Mouse (Mus musculus): ENCODE measurements around the gene Epb41l3. TPM values are rescaled to one million over a fixed set of nuclear protein-coding genes. Genes with fewer than 3 reads are reported as not detected.
"Not testable (repeated sequence)": the region's sequence is repeated elsewhere in the genome, so short reads cannot be mapped to it uniquely, and the experiment has no call there.

Epb41l3 gene
- total RNA-seq, 1 experiment from 2014 or later = 15.7 TPM

DNA sequence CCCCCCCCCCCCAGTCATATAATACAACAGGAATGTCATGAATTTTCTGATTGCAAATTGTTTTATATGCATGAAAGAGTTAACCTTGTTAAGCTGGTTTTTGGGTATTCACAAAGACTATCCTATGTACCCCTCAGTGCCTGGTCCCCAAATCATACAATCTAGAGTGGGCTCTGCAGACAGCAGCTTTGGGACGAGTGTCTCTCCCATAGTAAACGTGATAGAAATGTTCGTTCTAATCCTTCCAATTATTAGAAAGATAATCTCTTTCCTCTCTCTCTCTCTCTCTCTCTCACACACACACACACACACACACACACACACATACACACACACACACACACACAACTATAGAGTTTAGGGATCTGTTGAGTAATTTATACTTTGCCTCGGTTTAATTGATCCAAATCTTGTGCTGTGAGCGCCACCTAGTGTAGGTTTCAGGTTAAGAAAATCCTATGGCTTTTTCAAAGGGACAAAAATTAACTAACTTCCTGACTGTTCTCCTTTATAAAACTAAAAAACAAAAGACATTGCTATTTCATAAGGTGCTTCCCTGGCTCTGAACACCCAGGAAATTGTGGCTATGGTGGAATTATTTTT lies 30.4 kb downstream of the Epb41l3 start:
- DNase-seq = peak; percentile 67

DNA sequence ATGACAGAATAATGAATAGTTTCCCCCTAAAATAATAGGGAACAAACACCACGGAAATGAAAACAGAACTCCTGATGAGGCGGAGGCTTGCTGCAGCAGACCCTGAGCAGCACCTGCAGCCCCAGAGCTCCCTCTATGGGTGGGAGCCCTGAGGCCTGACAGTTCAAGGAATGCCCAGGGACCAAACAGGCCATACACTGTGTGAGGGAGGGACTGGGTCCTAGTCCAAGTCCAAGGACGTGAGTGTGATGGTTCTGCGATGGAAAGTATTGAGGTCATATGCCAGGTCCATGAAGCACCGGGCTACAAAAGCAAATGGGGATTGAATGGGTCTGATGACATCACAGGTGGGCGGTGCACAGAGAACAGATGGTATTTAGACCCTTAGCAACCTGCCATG lies 33.7 kb downstream of the Epb41l3 start:
- no peak for DNase-seq

- no peak for DNase-seq
Observed at GRCm38 (mm10) chr17:69112232-69112631, 36.7 kb downstream of the Epb41l3 start.

- DNase-seq = peak; percentile 21
Observed at GRCm38 (mm10) chr17:69119183-69119582, 43.7 kb downstream of the Epb41l3 start.

DNA sequence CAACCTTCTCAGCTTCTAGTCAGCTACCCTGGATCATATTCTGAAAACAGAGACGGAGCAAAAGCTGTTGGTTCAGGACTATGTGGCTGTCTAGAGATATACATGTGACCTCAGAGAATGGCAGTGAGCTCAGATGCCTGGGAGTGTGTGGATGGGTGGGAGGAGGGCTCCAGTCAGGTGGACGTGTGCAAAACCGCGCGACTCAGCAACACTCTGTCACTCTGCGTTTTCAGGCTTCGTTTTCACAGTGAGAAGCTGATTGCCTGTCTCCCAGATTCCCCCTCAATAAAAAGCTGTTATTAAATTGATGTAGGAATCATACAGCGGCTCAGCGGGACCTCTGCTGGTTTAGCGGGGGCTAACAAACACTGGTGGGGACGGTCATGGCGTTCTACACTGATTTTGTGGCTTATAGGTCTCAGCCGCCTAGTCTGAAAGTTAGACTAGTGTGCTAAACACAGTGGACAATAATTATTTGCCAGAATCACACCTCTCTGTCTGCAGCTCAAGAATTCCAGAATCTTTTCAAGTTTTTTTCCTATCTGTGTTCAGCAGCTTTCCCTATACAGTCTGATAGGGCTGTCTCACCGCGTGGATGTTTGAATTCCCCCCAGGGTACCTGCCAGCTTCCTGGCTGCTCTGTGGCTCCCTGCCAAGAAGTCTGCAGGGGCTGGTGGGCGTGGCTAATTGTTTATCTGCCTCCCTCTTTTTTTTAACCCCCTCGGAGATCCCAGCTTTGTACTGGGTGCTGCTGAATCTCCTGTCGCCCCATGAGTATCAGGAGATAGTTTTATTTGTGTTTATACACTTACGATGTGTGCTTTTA lies 45.3 kb downstream of the Epb41l3 start:
- peak; percentile 9 for DNase-seq

DNA sequence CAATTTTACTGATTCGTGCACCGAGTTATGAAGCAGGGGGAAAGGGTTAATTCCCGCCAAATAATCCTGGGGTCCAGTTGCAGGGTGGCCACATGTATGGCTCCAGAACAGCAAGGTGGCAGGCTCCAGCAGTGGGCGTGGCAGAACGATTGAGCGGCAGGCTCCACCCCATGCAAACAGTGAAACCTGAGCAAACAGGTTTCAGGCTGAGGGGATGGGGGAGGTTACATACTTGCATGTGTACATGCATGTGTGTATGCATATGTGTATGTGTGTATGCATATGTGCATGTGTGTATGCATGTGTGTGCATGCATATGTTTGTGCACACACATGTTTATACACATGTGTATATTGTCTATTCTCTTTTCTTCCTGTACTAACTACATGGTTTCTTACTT lies 46.9 kb downstream of the Epb41l3 start:
- not testable (repeated sequence) for DNase-seq

DNA sequence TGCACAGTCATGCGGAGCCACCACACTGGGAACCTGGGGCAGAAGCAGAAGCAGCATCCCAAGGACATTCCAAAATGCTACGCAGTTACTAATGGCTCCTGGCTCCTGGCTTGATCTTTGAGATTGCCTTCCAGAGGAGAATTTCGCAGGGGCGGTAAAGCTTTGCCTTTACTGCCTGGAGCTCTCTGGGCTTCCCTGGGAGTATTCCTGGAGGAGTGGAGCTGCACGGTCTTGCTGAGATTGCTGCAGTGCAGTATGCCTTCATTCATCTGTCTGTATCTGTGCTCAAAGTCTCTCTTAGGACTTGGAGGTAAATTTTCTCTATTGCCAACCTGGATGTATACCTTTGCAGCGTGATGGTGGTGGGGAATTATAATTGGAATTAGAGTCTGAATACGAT lies 52.0 kb downstream of the Epb41l3 start:
- no peak for DNase-seq

DNA sequence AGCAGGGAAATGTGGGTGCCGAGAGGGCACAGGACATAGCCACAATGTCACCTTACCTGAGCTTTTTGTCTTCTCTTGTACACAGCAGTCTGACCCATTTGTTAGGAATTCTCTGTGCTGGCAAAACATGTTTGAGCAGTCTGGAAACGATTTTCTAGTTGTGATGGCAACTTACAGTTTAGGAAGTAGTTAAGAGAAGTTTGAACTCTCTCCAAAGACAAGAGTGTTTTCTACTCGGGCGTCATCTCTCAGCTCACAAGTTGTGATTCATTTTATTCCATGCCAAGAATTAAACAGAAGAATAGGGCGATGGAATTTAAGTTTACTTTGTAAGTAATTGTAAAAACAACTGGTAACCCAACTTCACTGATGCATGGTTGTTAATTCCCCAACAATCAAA lies 52.5 kb downstream of the Epb41l3 start:
- no peak for DNase-seq

DNA sequence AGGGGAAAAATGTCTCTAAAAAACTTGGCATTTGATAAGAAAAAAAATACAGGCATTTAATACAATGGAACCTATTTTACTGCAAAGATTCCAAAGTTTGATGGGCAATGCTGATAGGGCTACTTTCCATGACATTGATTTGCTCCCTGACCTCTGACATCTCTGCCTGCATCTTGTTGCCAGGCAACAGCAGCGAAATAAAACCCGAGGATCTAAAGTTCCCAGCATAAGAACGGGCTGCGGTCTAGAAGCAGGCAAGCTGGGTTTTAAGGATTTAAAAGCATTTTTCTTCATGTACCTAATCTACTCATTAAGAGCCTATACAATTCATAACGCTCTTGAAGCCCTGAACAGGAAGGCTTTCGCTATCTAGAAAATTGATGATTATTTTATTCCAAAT lies 54.0 kb downstream of the Epb41l3 start:
- no peak for DNase-seq

GRCm38 (mm10) chr17:69143017-69143416 lies 67.5 kb downstream of the Epb41l3 start:
- DNase-seq = no peak

GRCm38 (mm10) chr17:69150826-69151225 lies 75.3 kb downstream of the Epb41l3 start:
- DNase-seq = no peak

DNA sequence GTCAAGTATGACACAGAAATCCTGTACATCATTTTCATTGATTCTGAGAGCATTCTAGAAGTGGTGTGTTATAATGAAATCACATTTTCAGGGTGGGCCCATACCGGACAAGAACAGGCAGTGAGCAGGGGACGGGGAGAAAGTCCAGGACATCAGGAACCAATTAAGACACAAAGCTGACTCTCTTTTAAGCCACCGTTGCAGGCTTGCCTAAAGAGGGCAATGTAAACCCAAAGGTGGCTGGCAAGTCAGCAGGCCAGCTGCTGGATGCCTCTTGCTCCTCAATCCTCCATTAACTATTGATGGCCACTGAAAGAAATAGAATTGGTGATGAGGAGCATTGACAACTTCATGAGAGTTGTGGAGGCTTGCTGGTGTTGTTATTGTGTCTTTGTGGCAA lies 75.8 kb downstream of the Epb41l3 start:
- DNase-seq = no peak

DNA sequence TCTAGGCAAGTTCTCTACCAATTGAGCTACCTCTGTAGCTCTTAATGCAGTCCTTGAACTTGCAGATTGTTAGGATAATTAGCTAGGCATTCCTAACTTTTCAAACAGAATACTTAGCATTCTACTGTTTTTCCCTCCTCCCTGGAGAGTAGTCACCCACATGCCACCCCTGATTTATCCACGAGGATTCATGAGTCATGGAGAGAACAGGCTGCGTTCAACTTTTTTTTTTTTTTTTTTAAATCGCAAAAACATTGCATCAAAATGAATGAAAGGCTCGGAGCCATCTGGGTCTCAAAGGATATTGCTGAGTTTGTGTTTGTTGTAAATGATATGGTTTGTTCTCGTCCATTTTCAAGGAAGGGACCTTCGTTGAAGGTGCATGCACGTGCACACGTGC lies 79.6 kb downstream of the Epb41l3 start:
- no peak for DNase-seq

GRCm38 (mm10) chr17:69156522-69157100 lies 81.1 kb downstream of the Epb41l3 start:
- DNase-seq = peak; percentile 64

- DNase-seq = peak; percentile 25
Observed at GRCm38 (mm10) chr17:69157101-69157808, 81.8 kb downstream of the Epb41l3 start.

DNA sequence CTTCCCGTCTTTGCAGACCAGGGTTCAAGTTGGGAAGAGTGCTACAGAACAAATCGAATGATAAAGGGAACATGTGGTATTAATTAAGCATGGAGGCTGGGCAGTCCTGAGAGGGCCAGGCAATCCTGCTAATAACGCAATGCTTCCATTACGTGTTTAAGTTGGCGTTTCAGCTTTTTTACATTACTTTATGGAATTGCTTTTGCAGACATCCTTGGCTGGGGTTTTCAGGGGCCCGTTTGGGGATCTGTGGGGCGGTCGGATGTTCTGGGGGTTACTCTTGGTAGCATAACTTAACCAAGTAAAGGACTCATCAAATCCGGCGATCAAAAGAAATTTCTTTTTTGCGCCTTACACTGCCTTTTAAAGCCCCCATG lies 82.3 kb downstream of the Epb41l3 start:
- no peak for DNase-seq

GRCm38 (mm10) chr17:69158690-69159089 lies 83.2 kb downstream of the Epb41l3 start:
- no peak for DNase-seq

DNA sequence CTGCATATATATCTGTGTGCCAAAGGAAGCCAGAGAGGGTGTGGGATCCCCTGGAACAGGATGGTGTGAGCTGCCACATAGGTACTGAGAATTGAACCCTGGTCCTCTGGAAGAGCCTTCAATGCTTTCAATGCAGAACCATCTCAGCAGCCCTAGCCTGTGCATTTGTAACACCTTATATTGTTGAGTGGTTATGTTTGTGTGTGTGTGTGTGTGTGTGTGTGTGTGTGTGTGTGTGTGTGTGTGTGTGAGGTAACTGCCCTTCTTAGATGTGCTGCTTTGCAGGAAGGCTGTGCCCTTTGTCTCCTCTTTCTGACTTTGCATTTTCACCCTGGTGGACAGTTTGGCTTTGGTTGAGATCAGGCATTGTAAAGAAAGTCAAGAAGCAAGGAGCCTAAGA lies 87.2 kb downstream of the Epb41l3 start:
- no peak for DNase-seq

- DNase-seq = no peak
Observed at GRCm38 (mm10) chr17:69176949-69177501, 101.5 kb downstream of the Epb41l3 start.

GRCm38 (mm10) chr17:69177954-69178353 lies 102.5 kb downstream of the Epb41l3 start:
- no peak for DNase-seq

DNA sequence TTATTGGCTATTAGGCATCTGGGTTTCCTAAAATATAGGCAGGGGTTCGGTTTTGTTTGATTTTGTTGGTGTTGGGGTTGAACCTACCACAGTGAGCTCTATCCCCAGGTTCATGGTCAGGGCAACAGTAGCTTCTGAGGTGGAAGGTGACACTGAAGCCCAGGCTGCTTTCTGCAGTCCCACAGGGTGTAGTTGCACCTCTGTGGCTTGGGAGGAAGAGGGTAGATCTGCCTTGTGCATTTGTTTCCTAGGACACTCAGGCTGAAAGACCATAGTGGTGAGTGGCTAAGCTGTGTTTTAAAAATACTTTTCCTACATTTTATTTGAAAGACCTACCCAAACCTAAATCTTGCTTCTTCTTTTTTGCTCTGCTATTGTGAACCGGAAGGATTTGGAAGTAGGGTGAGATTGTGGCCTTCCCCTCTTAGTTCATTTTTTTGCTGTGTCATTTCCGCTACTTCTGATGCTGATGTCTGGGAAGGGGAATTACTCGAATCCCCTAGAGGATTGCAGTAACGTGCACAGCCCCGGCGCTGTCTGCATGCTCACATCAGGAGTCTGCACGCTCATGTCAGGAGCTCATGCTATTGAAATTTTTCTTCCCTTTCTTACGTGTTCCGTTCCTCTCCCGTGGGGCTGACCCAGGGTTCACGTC lies 105.5 kb downstream of the Epb41l3 start:
- no peak for DNase-seq
